Mouse (Mus musculus) G1E (cell line): Measurements from ENCODE around the gene Crhr2.

Experiments used
- CTCF ChIP-seq: IDR thresholded peaks from 2 replicates; pipeline ENCODE4 v1.5.1; 2012; ENCODE audit warnings: low read depth, low read length, inconsistent platforms, mixed read lengths
- GATA1 ChIP-seq: IDR thresholded peaks from 2 replicates; pipeline ENCODE4 v1.6.1; 2012; ENCODE audit warnings: borderline replicate concordance, low read length, inconsistent platforms, mixed read lengths
- POLR2AphosphoS5 ChIP-seq: IDR thresholded peaks from 2 replicates; pipeline ENCODE4 v1.6.1; 2012; ENCODE audit warnings: low read depth, low read length, inconsistent platforms; ENCODE audit not compliant: insufficient replicate concordance
- TAL1 ChIP-seq: conservative IDR thresholded peaks from 2 replicates; pipeline ENCODE4 v1.6.1; 2012; ENCODE audit warnings: low read depth, low read length, inconsistent platforms, mixed read lengths

- TF ChIP-seq TAL1 = no peak
- no peak for TF ChIP-seq CTCF
- TF ChIP-seq POLR2AphosphoS5 = no peak
- no peak for TF ChIP-seq GATA1
These were observed 2.2 kb downstream of the Crhr2 start for GRCm38 (mm10) chr6:55130631-55131030.
